Mouse (Mus musculus) embryo, embryonic 9.5 days (tissue): ENCODE data around the gene Rbfox2.
A peak's percentile ranks its signal among the peaks of the same experiment; 100 is the strongest.

Experiments
- DNase-seq: peaks from one replicate; pipeline ENCODE4 v3.0.0-alpha.2; 2017; ENCODE audit errors: extremely low spot score

Gene Rbfox2

GRCm38 (mm10) chr15:77031271-77031670 lies 275.5 kb downstream of the Rbfox2 start:
- no peak for DNase-seq

GRCm38 (mm10) chr15:77029331-77029991 lies 277.3 kb downstream of the Rbfox2 start:
- DNase-seq = peak; percentile 79
